Mouse (Mus musculus) kidney, embryonic 14.5 days (tissue): Measurements from ENCODE around the gene Kifc1. TPM values are rescaled to one million over a fixed set of nuclear protein-coding genes. Genes with fewer than 3 reads are reported as not detected.
A peak's percentile ranks its signal among the peaks of the same experiment; 100 is the strongest.

Source experiments
- ATAC-seq: fragments of 200-750 bp; cut with Nextera tagmentation; 2 replicates; pipeline ENCODE4 v1.8.0; 2017; ENCODE audit warnings: moderate number of reproducible peaks, mild to moderate bottlenecking, moderate TSS enrichment, moderate library complexity; ENCODE audit not compliant: low FRiP score, low TSS enrichment
- H3K27ac ChIP-seq: fragments of 300-500 bp; sonication (generic); 2 replicates; pipeline ENCODE4 v1.5.1; 2014; ENCODE audit warnings: low read depth, mild to moderate bottlenecking, low read length, moderate library complexity, mixed read lengths
- H3K27me3 ChIP-seq: fragments of 300-500 bp; sonication (generic); 2 replicates; pipeline ENCODE4 v1.6.1; 2014; ENCODE audit warnings: mild to moderate bottlenecking, low read length; ENCODE audit not compliant: control insufficient read depth, insufficient read depth
- H3K36me3 ChIP-seq: fragments of 300-500 bp; sonication (generic); 2 replicates; pipeline ENCODE4 v1.6.1; 2014; ENCODE audit warnings: low read length, mixed read lengths; ENCODE audit not compliant: control insufficient read depth, insufficient read depth
- H3K4me1 ChIP-seq: fragments of 300-500 bp; sonication (generic); 2 replicates; pipeline ENCODE4 v1.6.1; 2014; ENCODE audit warnings: low read length, mixed read lengths; ENCODE audit not compliant: control insufficient read depth, insufficient read depth
- H3K4me2 ChIP-seq: fragments of 300-500 bp; sonication (generic); replicated peaks from 2 replicates; pipeline ENCODE4 v1.6.1; 2014; ENCODE audit warnings: low read depth, mild to moderate bottlenecking, low read length
- H3K4me3 ChIP-seq: fragments of 300-500 bp; sonication (generic); 2 replicates; pipeline ENCODE4 v1.5.1; 2014; ENCODE audit warnings: mild to moderate bottlenecking, low read length
- H3K9ac ChIP-seq: fragments of 300-500 bp; sonication (generic); 2 replicates; pipeline ENCODE4 v1.6.1; 2014; ENCODE audit warnings: low read depth, mild to moderate bottlenecking, low read length, moderate library complexity
- H3K9me3 ChIP-seq: fragments of 300-500 bp; sonication (generic); 2 replicates; pipeline ENCODE4 v1.6.1; 2016; ENCODE audit warnings: low read length; ENCODE audit not compliant: control insufficient read depth
- WGBS: fragments of 180-500 bp; shearing (Covaris S2); extraction: QIAGEN DNeasy Blood & Tissue Kit; methylation state at CpG from one replicate; pipeline ENCODE4 v1.1.7; 2014; 5-methylcytosine and 5-hydroxymethylcytosine counted together
- polyA plus RNA-seq: library from polyadenylated mRNA; unstranded; fragments of >200 nt; fragmentation: Nextera tagmentation; extraction: Ambion mirVana; gene quantifications from 2 replicates; pipeline ENCODE4 v1.2.1, GENCODE M21; 2014

Gene Kifc1
- polyA plus RNA-seq, 1 experiment from 2014 or later, result 6.2 TPM

- Histone ChIP-seq H3K4me3 (peak overlapping the region; percentile 84), H3K9ac (peak overlapping the region; percentile 84), H3K9me3 (no peaks in the 10 kb centered on the region), H3K4me1 (peaks cover 12% of the 10 kb centered on the region; the same call in 1 of the 2 replicates), H3K27ac (peak overlapping the region; percentile 93; the same call in 1 of the 2 replicates), H3K36me3 (peaks cover 16% of the 10 kb centered on the region; the same call in 1 of the 2 replicates), H3K4me2 (peak overlapping the region; percentile 100), H3K27me3 (no peaks in the 10 kb centered on the region)
- under 1% methylated on average over 39 of the region's 45 CpGs for WGBS
- ATAC-seq, result 0 out of 2 replicates have a peak, but pooled peaks have one; percentile 8
These were observed 40.1 kb upstream of the Kifc1 start for GRCm38 (mm10) chr17:33930280-33931158.

GRCm38 (mm10) chr17:33929371-33930279 is 39.2 kb upstream of the Kifc1 start, which contains the start of gene Rgl2:
TSS of gene Rgl2 (plus strand) at chr17:33929543.
- no peaks in the 10 kb centered on the region for H3K27me3 ChIP-seq
- peak within 1 kb of the TSS; percentile 84 for H3K9ac ChIP-seq
- peak; percentile 86 for ATAC-seq
- H3K27ac ChIP-seq, result peak within 1 kb of the TSS; percentile 93
- peak within 1 kb of the TSS; percentile 84 for H3K4me3 ChIP-seq
- H3K36me3 ChIP-seq, result peaks cover 12% of the 10 kb centered on the region; the same call in 1 of the 2 replicates
- H3K4me1 ChIP-seq, result peaks cover 12% of the 10 kb centered on the region; the same call in 1 of the 2 replicates
- no peaks in the 10 kb centered on the region for H3K9me3 ChIP-seq
- WGBS, result under 1% methylated on average over 55 of the region's 80 CpGs
- peak within 1 kb of the TSS; percentile 100 for H3K4me2 ChIP-seq

GRCm38 (mm10) chr17:33928251-33928947 is 37.9 kb upstream of the Kifc1 start:
- ATAC-seq, result no peak
- Histone ChIP-seq H3K9me3 (no peaks in the 10 kb centered on the region), H3K9ac (peak overlapping the region; percentile 84; the same call in 1 of the 2 replicates), H3K36me3 (peaks cover 8% of the 10 kb centered on the region; the same call in 1 of the 2 replicates), H3K27me3 (no peaks in the 10 kb centered on the region), H3K4me3 (peak overlapping the region; percentile 84), H3K4me2 (peak overlapping the region; percentile 100), H3K27ac (no peak overlapping the region), H3K4me1 (peaks cover 12% of the 10 kb centered on the region; the same call in 1 of the 2 replicates)
- WGBS, result 62% methylated on average over 21 of the region's 21 CpGs

GRCm38 (mm10) chr17:33926207-33926932 is 35.9 kb upstream of the Kifc1 start:
- Histone ChIP-seq H3K4me2 (no peak overlapping the region), H3K27ac (no peak overlapping the region), H3K4me1 (peaks cover 12% of the 10 kb centered on the region; the same call in 1 of the 2 replicates), H3K9ac (no peak overlapping the region), H3K36me3 (peaks cover 5% of the 10 kb centered on the region; the same call in 1 of the 2 replicates), H3K9me3 (no peaks in the 10 kb centered on the region), H3K27me3 (no peaks in the 10 kb centered on the region), H3K4me3 (no peak overlapping the region)
- WGBS, result 74% methylated on average over 17 of the region's 17 CpGs
- no peak for ATAC-seq

GRCm38 (mm10) chr17:33925406-33926116 is 35.1 kb upstream of the Kifc1 start:
- H3K4me2 ChIP-seq, result no peak overlapping the region
- H3K9me3 ChIP-seq, result no peaks in the 10 kb centered on the region
- H3K4me1 ChIP-seq, result peaks cover 5% of the 10 kb centered on the region; the same call in 1 of the 2 replicates
- no peaks in the 10 kb centered on the region for H3K27me3 ChIP-seq
- peaks cover 5% of the 10 kb centered on the region; the same call in 1 of the 2 replicates for H3K36me3 ChIP-seq
- ATAC-seq, result no peak
- no peak overlapping the region for H3K27ac ChIP-seq
- H3K4me3 ChIP-seq, result no peak overlapping the region
- WGBS, result 86% methylated on average over 21 of the region's 21 CpGs
- no peak overlapping the region for H3K9ac ChIP-seq

GRCm38 (mm10) chr17:33924577-33925283 is 34.3 kb upstream of the Kifc1 start:
- H3K36me3 ChIP-seq, result peaks cover 5% of the 10 kb centered on the region; the same call in 1 of the 2 replicates
- no peak overlapping the region for H3K9ac ChIP-seq
- no peak overlapping the region for H3K27ac ChIP-seq
- H3K4me1 ChIP-seq, result peaks cover 5% of the 10 kb centered on the region; the same call in 1 of the 2 replicates
- 81% methylated on average over 10 of the region's 10 CpGs for WGBS
- no peak overlapping the region for H3K4me3 ChIP-seq
- no peak overlapping the region for H3K4me2 ChIP-seq
- no peak for ATAC-seq
- H3K27me3 ChIP-seq, result no peaks in the 10 kb centered on the region
- H3K9me3 ChIP-seq, result no peaks in the 10 kb centered on the region

- WGBS, result 86% methylated on average over 7 of the region's 7 CpGs
- no peak overlapping the region for H3K27ac ChIP-seq
- H3K27me3 ChIP-seq, result no peaks in the 10 kb centered on the region
- H3K4me2 ChIP-seq, result no peak overlapping the region
- peaks cover 9% of the 10 kb centered on the region; the same call in 1 of the 2 replicates for H3K4me1 ChIP-seq
- no peaks in the 10 kb centered on the region for H3K9me3 ChIP-seq
- H3K9ac ChIP-seq, result no peak overlapping the region
- no peaks in the 10 kb centered on the region; the same call in 1 of the 2 replicates for H3K36me3 ChIP-seq
- no peak for ATAC-seq
- no peak overlapping the region for H3K4me3 ChIP-seq
These were observed 30.9 kb upstream of the Kifc1 start for GRCm38 (mm10) chr17:33921361-33921760.
